Mouse (Mus musculus) cerebellum, adult (tissue): ENCODE measurements at regions not wholly inside any gene's neighbourhood (a gene's known extent, or its start where the extent isn't known, plus 50 kb on each side); places are given as distances from the start of the nearest gene placed in this dataset.
"Not testable (repeated sequence)": the region's sequence is repeated elsewhere in the genome, so short reads cannot be mapped to it uniquely, and the experiment has no call there.

Source experiments
- ATAC-seq: cut with Nextera tagmentation; 2 replicates; pipeline ENCODE4 v1.9.2; 2017; ENCODE audit warnings: mild to moderate bottlenecking, moderate library complexity, mixed read lengths; ENCODE audit not compliant: insufficient number of reproducible peaks, low FRiP score, low TSS enrichment

DNA sequence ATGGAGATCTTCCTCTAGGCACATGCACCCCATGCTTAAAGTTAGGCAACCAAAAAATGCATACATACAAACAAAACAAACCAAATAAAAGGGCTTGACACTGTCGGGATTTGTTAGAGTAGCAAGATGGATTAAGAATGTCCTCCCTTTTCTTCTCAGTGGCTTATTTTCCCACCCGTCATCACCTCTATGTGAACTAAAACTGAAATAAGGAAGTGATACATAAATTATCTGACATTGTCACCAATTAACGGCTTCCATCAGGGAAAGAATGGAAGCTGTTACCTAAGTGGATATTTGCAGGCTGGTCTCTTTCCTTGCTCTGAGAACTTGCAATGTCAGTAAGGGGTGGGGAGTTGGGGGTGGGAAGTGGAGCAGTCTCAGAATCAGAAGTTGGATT, 541.5 kb downstream of the Diaph3 start:
- no peak for ATAC-seq

DNA sequence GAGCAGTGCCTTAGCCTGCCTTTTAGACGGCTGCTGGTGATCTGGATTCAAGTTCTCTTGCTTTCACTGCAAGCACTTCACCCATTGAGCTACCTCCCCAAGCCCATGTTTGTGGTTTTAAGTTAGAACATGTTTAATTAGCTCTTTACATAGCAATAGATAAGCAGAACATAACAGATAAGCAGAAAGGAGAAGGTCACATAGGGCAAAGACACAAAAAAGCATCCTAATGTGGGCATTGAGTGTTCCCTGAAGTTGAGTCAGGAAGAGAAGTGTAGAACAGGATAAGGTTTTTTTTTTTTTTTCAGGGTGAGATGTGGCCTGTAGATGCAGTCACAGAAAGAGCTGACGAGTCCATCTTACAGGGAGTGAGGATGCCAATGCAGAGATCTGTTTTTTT, 552.5 kb downstream of the Diaph3 start:
- no peak for ATAC-seq

GRCm38 (mm10) chr14:86585959-86586358, 555.1 kb downstream of the Diaph3 start:
- ATAC-seq, result not testable (repeated sequence)

DNA sequence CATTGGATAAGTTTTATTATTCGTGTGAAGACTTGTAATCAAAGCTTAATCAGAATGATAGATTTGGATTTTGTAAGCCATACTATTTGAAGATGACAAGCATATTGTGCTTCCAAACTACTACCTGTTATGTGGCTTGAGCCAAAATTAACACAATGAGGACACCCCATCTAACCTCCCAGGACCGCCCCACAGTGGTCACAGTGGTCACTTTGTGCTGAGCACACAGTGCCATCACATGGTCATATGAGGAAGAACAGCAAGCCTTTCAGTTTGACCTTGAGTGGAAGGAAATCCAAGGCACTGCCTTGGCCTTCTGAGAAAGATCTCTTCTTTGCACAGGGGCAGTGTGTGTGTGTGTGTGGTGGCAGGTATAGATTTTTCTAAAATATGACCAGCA, 578.3 kb downstream of the Diaph3 start:
- ATAC-seq, result no peak

DNA sequence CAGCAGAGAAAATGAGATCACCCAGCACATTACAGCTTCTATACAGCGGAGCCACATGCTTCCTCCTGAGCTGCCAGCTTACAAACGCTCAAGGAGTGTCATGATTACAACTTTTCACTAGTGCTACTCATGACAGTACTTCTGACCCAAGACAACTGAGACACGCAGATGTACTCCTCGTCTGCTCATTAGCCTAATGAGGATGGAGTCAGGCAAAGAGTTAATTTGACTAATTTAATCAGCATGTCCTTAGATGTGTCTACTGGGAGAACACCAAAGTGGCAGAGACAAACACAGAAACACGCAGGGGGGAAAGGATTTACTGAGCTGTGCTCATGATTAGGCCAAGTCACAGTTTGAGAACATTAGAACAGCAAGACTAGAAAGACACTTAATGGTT, 603.0 kb downstream of the Diaph3 start:
- no peak for ATAC-seq

DNA sequence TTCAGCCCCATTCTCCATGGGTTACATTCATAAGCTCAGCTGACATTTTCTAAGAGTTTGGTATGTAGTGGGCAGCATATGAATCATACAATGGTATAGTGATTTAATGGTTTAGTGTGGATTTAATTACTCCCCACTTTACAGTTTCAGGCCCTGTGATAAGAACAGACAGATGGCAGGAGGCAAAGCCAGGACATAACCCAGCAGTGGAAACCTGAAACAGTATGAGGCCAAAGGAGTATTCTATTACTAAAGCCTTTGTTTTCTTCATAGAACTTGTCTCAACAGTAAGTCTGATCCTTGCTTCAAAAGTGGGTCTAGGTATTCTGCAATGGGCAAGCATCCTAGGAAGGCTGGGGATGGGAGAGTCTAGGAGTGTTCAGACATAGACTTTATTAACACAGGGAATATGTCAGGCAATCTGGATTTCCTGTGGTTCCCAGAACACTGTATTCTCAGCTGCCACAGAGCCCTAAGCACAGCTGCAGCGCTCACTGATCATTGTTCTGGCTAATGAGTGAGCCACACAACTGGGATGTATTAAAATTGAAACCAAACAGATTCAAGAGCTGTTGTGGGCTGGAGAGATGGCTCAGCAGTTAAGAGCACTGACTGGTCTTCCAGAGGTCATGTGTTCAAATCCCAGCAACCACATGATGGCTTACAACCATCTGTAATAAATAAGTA, 604.6 kb downstream of the Diaph3 start:
- ATAC-seq, result no peak

DNA sequence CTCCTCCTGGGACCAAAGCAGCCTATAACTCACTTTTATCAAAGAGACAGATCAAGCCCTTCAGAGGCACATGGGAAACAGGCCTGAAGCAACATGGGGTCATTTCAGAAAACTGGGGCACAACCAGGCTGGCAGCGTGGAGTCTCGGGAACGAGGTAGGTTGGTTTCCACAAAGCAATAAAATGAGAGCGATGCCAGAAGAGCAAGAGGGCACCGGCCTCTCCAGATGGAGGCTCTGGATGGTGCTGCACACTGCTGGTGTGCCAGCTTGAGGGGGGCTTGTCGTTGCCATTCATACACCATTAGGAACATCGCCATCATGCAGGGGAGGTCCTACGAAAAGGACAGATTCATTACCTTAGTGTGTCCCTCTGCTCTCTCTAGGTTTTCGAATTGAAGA, 630.6 kb downstream of the Diaph3 start:
- peak; percentile 82 for ATAC-seq

- peak; percentile 42; the same call in 1 of the 2 replicates for ATAC-seq
Measured at GRCm38 (mm10) chr14:86509686-86510085, 631.3 kb downstream of the Diaph3 start.

DNA sequence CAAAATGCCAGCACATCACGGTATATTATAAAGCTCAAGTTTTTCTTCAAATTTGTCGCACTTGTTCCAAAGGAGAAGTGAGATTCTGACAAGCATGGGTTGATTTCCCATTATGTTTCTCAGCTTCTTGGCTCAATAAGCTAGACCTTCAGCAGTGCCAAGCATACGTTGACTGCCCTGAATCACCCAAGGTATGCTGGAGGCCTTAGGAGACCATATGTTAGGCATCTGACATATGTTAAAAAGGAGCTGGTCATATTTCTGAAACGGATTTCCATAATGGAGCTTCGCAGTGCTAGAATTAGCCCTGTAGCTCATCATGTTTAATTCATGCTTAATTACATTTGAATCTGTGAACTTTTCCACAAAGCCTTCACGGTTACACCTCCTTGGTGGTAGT, 634.7 kb downstream of the Diaph3 start:
- ATAC-seq, result peak; percentile 63

DNA sequence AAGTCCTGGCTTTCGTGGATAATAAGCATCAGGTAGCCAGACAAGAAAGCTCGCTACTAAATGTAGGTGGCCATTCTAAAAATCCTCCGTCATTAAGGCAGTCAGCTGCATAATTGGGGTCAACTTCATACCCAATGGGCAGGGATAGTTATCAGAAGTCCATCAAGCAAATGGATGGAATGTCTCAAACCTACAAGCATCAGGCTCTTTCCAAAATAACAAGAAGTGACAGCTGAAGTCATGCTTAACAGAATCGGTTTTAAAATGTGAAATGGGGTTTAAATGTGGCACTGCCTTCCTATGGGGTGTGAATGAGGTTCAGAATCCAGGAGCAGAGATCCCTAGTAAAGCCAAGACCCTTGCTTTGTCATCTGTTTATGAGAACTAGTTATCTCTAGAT, 650.2 kb downstream of the Diaph3 start:
- no peak for ATAC-seq

DNA sequence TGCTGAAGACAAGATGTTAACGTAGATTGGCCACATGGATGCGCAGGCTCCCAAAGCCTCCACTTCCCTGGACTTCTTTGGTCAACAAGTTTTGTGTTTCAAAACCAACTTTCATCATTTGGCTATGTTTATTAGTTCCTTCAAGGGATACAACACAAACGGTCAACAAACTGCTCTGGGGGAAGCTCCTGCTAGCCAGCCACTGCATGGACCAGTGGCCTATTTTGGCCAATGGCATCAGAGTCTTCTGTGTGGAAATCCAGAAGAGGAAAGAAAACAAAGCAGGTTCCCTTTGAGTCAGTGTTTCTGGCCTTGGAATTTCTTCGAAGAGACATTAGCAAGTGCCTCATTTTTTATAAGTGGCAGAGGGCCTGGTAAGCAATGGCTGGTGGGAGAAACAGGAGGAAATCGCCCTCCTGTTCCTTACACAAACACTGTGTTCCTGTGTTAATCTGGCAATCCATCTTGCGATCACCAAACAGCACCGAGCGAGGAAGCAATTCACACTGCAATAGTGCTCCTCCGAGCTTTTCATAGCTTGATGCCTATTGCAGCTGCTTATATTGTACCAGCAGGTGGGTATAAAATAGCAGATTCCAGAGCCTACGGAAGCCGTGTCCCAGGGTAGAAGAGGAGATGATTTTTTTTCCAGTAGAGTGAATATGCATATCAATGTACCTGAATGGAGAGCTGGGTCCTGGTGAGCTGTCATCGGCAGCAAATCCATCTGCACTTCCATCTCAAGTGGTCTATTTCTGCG, 651.0 kb downstream of the Diaph3 start:
- peak; percentile 12; the same call in 1 of the 2 replicates for ATAC-seq

GRCm38 (mm10) chr14:86489044-86489816, 651.8 kb downstream of the Diaph3 start:
- peak; percentile 69 for ATAC-seq

DNA sequence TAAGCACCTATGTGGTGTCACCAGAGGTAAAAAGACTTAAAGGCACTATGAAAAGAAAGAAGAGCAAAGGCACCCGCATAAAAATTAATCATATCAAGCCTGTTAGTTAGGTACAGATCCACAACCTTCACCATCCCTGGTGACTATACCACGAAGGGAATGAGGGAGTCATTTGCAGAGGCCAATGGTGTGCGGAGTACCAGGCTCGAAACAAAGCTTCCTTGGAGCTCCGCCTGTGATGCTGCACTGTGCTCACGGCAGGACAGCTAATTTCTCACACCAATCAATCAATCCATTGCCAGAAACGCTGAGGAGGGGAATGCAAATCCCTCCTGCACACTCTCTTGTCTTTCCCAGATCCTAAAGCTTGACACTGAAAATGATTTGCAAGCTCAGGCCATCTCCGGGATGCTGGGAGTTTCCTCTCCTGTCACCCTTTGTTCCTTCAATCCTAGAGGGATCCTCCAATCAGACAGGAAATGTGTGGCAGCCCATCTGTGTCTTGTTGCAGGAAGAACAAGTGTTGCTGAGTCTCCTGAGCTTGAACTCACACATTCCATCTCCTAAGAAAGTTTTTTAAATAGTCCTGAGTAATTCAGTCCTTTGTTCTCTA, 653.6 kb downstream of the Diaph3 start:
- no peak for ATAC-seq

GRCm38 (mm10) chr14:86484247-86484646, 656.8 kb downstream of the Diaph3 start:
- peak; percentile 81 for ATAC-seq

GRCm38 (mm10) chr14:86473604-86474003, 667.4 kb downstream of the Diaph3 start:
- ATAC-seq, result no peak

DNA sequence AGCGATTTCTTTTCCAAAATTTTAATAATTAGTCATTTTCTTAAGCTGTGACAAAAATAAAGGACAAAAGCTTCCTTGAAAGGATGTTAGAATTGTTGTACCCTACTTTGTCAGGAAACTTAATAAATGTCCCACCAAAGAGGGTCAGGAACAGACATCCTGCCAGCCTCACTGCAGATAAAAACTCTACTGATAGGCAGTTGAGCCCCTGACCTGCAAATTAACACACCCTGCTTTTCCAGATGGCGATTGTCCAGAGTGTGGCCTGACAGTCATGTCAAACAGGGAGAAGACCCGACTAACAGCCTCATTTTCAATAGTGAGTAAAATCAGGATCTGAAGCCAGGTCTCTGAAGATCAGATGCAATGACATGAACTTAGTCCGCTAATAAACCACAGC, 670.6 kb downstream of the Diaph3 start:
- ATAC-seq, result no peak

DNA sequence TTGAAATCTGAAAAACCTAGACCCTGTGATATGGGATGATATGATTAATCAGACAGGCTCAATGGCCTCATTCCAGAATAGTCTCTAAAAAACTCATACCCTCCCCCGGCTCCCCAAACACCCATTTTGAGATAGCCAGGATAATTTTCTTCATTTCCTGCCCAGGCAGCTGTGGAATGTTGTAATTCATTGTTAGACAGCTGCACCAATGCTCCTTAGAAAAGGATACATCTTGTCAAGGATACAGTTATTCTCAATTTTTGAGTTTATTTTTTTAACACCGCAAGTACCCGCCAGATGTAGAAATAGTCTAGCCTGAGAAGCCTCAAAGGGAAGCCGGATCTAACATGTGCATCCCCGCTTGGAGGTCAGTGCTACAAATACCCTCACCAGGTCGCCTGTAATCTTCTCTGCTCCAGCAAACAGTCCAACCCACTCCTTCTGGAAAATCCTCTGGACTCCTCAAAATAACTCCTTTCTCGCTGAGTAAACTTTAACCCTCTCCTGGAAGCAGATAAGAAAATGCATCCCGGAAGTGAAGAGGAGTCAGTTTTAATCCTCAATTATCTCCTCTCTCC, 673.1 kb downstream of the Diaph3 start:
- no peak for ATAC-seq

DNA sequence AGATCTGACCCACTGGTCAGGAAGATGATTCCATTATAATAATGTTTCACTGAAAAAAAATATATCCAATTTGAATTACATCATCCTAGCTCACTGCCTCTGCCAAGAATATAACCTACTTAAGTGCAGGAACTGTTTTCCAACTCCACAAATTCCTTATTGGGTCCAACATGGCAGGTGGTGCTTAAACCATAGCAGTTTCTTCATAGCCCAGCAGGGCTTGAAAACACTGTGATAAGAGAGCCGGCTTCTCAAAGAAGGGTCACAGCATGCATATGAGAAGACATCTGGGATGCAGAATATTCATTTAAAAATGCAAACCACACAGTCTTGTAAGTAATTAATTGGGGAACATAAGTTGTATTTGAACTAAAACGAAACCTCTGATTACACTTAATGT, 677.6 kb downstream of the Diaph3 start:
- ATAC-seq, result no peak; the same call in 1 of the 2 replicates

DNA sequence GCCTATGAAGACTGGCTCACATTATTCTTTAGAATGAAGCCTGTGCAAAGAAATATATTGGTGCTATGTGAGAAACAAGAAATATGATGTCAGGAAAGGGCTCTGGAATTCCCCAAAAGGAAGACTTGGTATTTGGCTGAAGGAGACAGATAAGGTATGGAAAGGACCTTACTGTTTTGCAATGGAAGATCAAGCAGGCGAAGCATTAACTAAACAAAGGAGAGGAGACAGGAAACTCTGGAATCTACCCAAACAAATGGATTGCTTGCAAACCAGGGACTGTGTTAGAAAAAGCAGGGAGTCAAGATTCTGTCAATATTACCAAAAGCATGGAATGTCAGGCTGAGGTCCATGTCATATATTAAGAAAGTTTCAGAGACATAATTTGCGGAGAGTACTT, 687.9 kb downstream of the Diaph3 start:
- no peak for ATAC-seq

GRCm38 (mm10) chr14:86450616-86451015, 690.4 kb downstream of the Diaph3 start:
- ATAC-seq, result no peak
